Mouse (Mus musculus) cerebellum, postnatal 10 days (tissue): ENCODE data around the gene Peak1.

Experiments used
- DNase-seq, 2 experiments: peaks; one replicate each; pipeline ENCODE4 v3.0.0; 2021; ENCODE audit warnings: mixed read lengths in 2 of 2

The Peak1 gene

GRCm38 (mm10) chr9:56314326-56314725 lies 103.5 kb downstream of the Peak1 start:
- DNase-seq: no peak

GRCm38 (mm10) chr9:56309079-56309478 lies 108.8 kb downstream of the Peak1 start:
- DNase-seq: no peak

- no peak for DNase-seq
Measured at GRCm38 (mm10) chr9:56304526-56304925, 113.3 kb downstream of the Peak1 start.

DNA sequence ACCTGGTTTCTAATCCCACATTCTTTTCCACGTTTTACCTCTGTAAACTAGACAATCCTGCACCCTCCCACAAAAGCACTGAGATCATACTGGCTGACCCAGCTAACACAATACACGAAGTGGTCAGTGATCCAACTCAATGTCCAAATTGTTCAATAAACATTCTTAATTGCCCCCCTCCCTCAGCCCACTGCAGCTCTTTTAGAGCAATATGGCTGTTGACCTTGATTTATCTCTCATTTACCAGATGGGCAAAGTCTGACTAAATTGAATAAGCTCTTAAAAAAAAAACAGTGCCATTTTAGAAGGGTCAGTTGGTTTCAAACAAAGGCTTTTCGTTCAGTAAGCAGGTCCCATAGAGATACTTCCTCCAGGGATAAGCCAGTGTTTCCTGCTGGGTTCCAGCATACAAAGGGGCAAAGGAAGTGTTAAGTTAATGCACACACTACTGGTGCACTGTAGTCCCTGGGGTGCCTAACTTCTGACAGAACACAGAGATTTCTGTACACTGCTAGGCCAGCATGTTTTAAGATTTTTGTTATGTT lies 114.9 kb downstream of the Peak1 start:
- DNase-seq: no peak

DNA sequence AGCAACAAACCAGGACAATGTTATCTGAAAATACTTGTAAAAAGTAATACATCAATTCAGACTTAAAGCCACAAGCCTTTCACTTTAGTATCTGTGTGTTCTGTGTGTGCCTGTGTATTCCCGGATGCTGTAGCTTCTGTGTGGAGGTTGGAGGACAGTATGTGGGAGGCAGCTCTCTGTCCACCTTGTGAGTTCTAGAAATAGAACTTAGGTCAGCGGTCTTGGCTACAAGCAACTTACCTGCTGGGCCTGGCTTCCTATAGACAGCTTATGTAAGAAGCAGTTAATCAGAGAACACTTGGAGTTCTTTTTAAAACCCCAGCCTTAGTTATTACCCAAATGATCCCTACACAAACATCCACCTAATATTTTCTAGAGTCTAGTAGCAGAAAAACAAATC lies 127.8 kb downstream of the Peak1 start:
- DNase-seq: peak; percentile 69 to 73

GRCm38 (mm10) chr9:56282481-56282880 lies 135.4 kb downstream of the Peak1 start:
- peak in 1 of 2 experiments; percentile 38 for DNase-seq

- no peak for DNase-seq
Measured at GRCm38 (mm10) chr9:56273576-56273975, 144.3 kb downstream of the Peak1 start.

DNA sequence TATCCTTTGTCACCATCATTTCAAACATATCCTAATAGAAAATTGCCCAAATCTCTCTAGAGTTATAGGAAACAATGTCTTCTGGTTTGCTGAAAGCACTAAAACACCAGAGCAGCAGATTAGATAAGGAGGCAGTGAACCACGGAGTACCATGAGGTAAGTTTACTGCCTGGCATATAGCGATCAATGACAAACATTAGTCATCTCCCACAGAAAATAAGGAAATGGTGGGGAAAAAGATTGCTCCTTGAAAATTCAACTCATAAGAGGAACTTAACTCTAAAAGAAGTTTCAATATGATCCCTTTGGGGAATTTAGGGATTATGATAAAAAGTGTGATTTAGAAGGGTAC lies 145.6 kb downstream of the Peak1 start:
- DNase-seq: no peak

DNA sequence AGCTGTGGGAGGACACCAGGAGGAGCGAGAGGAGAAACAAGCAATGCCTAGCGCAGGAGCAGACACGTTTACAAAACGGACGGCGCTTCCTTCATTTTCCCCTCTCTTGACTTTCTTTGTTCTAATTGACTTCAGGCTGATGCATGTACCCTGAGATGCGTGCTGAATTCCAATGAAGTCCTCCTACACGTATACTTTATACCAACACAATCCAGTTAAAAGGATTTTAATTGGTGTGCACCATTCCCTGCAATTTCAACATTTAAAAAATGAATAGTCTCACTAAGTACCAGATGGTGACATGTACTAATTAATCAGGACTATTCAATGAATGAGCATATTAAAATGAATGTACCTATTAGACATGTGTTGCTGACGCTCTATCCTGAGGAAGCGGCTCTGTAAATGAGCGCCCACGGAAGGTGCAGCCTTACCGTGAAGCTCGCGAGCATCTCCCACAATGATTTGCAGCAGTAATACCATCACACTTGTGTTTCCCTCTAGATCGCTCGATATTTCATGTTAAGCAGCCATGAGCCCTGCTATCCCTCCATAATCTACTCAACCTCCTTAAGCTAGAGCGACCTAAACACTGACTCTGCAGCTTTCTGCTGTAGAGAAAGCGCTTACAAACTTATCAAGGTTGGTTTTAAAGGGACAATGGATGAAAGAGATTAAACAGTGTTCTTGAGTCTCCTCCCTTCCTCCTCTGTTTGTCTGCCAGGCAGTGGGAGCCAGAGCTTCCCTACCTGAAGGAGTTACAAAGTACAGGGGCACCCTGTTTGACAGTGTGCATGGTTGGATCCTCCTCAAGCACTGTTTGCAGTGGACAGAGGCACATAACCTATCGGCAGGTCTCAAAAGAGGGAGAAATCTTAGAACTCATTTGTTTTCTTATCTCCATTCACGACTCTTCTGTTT lies 146.3 kb downstream of the Peak1 start:
- no peak for DNase-seq

DNA sequence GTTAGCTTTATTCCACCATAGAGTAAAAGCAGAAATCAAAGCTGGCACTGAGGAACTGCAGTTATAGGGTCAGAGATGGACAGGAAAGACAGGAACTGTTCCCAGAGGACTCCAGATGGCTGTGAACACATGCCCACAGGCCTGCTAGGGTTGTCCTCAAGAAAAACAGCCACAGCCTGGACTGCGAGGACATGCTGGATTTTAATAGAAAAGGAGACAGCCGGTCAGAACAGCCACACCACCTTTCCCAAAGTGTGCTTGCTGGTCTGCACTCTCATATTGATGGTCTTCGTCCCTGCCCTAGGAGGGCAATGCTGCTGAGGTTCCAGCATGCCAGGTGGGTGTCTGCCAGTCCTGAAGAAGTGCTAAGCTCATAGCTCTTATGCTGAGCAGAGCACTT lies 148.8 kb downstream of the Peak1 start:
- DNase-seq: peak; percentile 49 to 56

GRCm38 (mm10) chr9:56266200-56266815 lies 151.6 kb downstream of the Peak1 start:
- DNase-seq: no peak

DNA sequence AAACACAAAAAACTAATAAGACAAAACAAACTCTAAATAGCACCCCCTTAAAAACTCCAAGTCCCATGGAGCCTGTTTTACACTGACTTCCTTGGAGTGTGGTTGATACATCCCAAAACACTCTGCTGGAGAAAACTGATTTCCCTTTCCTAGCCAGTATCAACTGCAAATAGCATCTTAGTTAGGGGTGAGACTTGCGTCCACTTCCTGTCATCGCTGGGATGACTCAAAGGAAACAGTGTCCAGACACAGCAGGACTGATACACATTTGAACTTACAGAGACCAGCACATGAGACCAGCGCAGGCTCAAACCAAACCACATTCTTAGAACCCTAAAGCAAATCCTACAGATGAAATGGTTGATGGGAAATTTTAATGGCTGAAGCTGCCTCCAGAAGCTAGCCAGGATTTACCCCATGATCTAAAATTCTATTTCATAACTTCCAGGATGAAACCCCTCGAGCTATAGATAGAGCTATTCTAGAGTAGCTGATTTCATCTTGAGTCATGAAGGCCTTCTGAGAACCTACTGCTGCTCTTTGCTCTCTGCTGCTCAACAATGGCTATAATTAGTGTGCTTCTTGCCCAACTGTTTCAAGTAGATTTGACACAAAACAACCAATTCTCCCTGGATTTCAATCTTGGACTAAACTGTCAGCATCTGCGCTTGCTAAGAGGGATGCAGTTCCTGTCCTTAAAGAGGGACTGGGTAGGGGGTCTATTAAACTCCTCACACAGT lies 152.2 kb downstream of the Peak1 start:
- no peak for DNase-seq

DNA sequence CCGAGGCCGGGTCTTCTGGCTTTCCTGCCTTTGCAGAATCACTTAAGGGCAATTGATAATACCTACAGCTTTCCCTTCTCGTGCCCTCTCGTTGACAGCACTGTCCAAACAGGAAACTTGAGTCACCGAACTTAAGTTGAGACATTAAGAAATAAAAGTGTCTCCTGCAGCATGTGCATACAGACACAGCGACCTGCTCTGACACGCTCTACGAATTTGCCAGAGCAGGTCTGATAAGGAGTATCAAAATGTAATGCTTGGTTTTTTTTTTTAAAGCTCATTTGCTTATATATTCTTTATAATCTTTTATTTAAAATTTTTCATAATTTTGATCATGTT lies 152.9 kb downstream of the Peak1 start:
- no peak for DNase-seq

DNA sequence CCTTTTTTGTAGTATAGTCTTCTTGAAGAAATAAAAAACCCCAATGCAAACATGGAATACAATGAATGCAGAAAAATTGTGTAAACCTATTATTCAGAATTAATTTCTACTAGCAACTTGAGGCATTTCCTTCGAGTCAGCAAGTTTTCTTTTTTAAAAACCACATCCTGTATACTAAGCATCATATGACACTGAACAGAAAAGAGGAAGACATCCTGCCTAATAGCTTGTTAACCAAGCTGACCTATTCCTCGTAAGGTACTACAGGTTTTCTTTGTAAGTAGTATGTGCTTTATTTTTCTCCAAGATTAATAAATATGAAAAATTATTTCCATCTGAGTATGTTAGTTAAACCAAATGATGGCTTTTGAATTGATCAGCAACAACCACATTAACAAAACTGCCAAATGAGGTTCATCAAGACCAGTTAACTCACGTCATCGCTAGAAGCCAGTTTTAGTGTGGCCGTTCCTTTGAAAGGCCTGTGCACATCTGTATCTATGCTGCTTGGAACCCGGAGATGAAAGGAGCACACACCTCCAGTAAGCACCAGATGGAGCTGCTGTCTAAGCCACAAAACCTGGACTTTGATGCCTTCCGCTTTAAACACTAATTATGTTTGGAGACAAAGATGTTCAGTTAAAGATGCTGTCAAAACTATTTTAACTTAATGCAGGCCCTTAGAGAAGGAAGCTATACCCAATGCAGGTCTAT lies 153.4 kb downstream of the Peak1 start:
- peak; percentile 60 to 65 for DNase-seq

- no peak for DNase-seq
Measured at GRCm38 (mm10) chr9:56263055-56263454, 154.8 kb downstream of the Peak1 start.

- no peak for DNase-seq
Measured at GRCm38 (mm10) chr9:56260495-56261136, 157.3 kb downstream of the Peak1 start.

DNA sequence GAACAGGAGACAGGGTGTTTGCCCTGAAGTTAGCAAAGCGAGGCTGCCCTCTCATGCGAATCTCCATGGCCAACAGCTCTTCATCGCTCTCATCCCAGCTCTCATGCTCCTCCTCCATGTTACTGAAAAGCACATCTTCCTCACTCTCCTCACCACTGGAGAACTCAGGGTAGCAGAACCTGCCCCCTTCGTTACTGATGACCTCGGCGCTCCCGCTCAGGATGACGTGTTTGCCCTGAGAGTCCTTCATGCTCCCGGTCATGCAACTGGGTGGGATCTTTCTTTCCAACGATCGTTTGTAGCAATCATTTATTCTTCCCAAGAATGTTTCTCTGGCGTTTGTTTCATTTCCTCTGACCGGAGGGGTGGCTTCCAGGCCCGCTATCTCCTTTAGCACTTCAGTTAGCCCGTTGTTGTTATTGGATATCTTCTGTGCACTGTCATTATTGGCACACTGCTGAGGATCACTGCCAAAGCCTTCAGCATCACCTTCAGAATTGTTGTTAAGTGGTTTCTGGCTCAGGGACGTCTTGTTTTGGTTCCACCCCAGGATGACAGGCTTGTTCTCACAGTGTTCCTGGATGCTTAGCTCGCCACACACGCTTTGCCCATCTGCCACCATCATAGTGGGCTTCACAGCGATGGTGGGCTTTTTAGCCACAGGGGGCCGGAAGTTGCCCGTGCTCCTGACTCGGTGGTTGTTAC lies 157.9 kb downstream of the Peak1 start:
- DNase-seq: peak; percentile 39 to 62

DNA sequence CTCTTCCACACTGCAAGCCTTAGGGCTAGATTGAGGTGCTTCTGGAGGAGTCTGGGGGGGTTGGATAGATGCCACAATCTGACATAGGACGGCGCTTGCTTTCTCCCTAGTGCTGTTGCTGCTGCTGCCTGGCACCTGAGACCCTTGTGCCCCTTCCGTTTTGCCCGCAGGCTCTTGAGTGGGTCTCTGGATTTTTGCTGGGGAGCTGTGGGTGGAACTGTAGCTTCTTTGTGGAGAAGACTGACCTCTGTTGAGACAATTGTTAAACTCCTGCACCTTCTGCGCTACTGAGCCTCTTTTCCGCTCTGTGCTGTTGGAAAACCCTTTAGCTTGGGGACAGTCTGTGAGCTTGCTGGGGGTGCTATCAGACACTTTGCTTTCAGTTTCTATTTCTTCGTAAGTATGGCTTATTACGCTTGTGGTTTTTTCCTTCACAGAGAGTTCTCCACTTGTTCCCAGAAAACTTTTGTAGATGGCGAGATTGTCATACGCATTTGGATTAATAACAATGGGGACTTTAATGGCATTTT lies 159.5 kb downstream of the Peak1 start:
- DNase-seq: no peak

- DNase-seq: no peak
Measured at GRCm38 (mm10) chr9:56257227-56258000, 160.5 kb downstream of the Peak1 start.

- DNase-seq: no peak
Measured at GRCm38 (mm10) chr9:56255676-56256432, 162.0 kb downstream of the Peak1 start.
